Mouse (Mus musculus): ENCODE data around the gene Sema4b. TPM values are rescaled to one million over a fixed set of nuclear protein-coding genes. Genes with fewer than 3 reads are reported as not detected.
A peak's percentile ranks its signal among the peaks of the same experiment; 100 is the strongest.

Gene Sema4b
- polyA plus RNA-seq, 1 experiment from 2014 or later = 14.1 TPM

DNA sequence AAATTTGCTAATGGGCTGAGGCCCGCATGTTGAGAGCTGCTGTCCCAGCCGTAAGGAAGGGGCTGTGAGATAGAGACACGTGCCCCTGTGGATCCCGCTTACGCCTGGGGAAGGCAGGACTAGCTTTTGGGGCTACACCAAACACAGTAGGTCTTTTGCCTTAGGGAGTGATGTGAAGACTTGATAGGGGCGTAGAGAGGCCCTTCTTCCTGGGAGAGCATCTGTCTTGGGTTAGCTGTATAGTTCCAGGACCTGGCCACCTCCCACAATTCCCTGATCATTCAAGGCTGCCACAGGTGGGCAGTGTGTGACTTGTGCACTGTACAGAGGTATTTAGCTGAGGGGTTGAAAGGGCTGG lies 13.9 kb downstream of the Sema4b start:
- peak overlapping the region; percentile 92 for H3K4me2 ChIP-seq (replicated peaks)
- no peaks in the 10 kb centered on the region for H3K9me3 ChIP-seq
- peaks cover 63% of the 10 kb centered on the region for H3K4me1 ChIP-seq
- no peak overlapping the region for H3K27ac ChIP-seq
- WGBS = 66% methylated on average over 6 of the region's 6 CpGs
- no peak for ATAC-seq (ENCODE audit: low FRiP score, low read depth)
- peaks cover 5% of the 10 kb centered on the region; the same call in 1 of the 2 replicates for H3K36me3 ChIP-seq
- no peaks in the 10 kb centered on the region for H3K27me3 ChIP-seq
- 0 out of 2 replicates have a peak overlapping the region, but pooled peaks have one; percentile 35 for H3K9ac ChIP-seq
- H3K4me3 ChIP-seq = peak overlapping the region; percentile 75; the same call in 1 of the 2 replicates

DNA sequence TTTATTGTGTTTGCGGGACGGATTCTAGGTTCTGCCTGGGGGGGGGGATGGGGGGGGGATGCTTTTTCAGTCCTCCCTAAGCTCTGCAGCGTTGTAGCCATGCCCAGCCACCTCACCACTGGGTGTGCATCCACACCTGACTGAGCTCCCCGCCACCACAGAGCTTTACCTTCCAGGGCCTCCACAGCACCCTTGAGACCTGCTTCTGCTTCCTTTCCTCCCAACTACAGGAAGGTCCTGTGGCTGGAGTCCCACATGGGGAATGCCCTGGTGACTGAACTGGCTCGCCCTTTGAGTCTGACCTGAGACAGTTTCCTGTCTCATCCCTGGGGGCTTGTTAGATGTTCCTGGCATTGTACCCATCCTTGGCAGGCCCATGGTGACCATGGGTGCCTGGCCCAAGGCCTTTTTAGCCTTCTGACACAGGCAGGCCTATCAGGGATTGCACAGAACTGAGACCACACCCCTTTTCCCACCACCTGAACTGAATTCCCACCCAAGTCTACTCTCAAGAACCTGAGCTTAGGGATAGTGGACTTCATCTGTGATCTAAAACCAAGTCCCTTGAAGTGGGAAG lies 14.4 kb downstream of the Sema4b start:
- no peaks in the 10 kb centered on the region for H3K27me3 ChIP-seq
- WGBS = 48% methylated on average over 5 of the region's 5 CpGs
- ATAC-seq (ENCODE audit: low FRiP score, low read depth) = no peak
- peaks cover 5% of the 10 kb centered on the region; the same call in 1 of the 2 replicates for H3K36me3 ChIP-seq
- H3K4me1 ChIP-seq = peaks cover 68% of the 10 kb centered on the region
- no peak overlapping the region; the same call in 1 of the 2 replicates for H3K9ac ChIP-seq
- H3K9me3 ChIP-seq = no peaks in the 10 kb centered on the region
- H3K4me3 ChIP-seq = no peak overlapping the region
- H3K4me2 ChIP-seq (replicated peaks) = no peak overlapping the region; the same call in 1 of the 2 replicates
- H3K27ac ChIP-seq = no peak overlapping the region

DNA sequence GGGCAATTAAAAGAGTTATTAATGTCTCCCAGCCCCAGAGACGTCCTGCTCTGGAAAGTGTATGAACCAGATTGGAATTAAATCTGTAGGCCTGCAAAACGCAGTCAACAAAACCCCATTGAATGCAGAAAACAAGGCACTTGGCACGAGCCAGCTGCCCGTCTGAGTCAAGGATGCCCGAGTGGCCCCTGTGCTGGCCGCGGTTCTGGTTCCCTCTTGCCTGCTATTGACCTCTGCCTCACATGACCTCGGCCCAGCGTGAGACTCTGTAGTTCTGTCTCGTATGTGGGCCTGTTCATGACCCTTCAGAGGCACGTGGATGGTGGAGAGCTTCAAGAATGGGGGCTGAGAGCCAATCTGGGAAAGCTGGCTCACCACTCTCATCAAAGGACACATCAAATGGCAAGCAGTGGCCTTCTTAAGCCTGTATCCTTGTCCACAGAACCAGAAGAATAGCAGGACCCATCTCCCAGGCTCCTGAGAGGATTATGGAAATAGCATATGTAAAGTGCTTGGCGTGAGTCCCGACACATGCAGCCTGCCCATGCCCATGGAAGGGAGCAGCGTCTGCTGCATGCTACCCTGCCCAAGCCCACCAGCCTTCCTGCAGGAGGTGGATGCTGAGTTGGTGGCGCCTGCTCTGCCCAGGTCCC lies 15.4 kb downstream of the Sema4b start:
- no peaks in the 10 kb centered on the region for H3K27me3 ChIP-seq
- H3K4me1 ChIP-seq = peaks cover 75% of the 10 kb centered on the region
- peaks cover 5% of the 10 kb centered on the region; the same call in 1 of the 2 replicates for H3K36me3 ChIP-seq
- H3K4me3 ChIP-seq = no peak overlapping the region
- no peaks in the 10 kb centered on the region for H3K9me3 ChIP-seq
- H3K4me2 ChIP-seq (replicated peaks) = 0 out of 2 replicates have a peak overlapping the region, but pooled peaks have one; percentile 14
- H3K27ac ChIP-seq = peak overlapping the region; percentile 28; the same call in 1 of the 2 replicates
- no peak overlapping the region; the same call in 1 of the 2 replicates for H3K9ac ChIP-seq
- WGBS = 82% methylated on average over 15 of the region's 15 CpGs
- no peak for ATAC-seq (ENCODE audit: low FRiP score, low read depth)

DNA sequence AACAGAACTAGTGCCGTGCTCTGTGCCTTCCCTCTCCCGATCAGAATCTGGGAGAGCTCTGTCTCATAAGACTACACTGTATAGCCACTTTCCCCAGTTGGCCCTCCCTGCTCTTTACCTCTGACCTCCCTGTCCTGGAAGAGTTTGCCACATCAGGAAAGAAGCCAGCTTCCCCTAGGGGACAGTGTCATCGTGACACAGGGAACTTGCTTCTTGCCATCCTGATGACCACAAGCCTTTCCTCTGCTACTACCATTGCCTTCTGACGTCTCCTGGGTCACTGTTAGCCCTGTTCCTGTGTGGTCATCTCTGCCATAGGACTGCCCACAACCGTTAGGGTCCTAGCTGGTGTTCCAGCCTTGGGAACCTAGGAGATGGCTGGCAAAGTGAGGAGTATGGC lies 16.3 kb downstream of the Sema4b start:
- Histone ChIP-seq H3K9me3 (no peaks in the 10 kb centered on the region), H3K27me3 (no peaks in the 10 kb centered on the region), H3K4me2 (replicated peaks) (no peak overlapping the region), H3K36me3 (peaks cover 5% of the 10 kb centered on the region; the same call in 1 of the 2 replicates), H3K4me3 (no peak overlapping the region), H3K9ac (no peak overlapping the region), H3K4me1 (peaks cover 77% of the 10 kb centered on the region), H3K27ac (no peak overlapping the region)
- 82% methylated on average over 5 of the region's 5 CpGs for WGBS
- ATAC-seq (ENCODE audit: low FRiP score, low read depth) = no peak

DNA sequence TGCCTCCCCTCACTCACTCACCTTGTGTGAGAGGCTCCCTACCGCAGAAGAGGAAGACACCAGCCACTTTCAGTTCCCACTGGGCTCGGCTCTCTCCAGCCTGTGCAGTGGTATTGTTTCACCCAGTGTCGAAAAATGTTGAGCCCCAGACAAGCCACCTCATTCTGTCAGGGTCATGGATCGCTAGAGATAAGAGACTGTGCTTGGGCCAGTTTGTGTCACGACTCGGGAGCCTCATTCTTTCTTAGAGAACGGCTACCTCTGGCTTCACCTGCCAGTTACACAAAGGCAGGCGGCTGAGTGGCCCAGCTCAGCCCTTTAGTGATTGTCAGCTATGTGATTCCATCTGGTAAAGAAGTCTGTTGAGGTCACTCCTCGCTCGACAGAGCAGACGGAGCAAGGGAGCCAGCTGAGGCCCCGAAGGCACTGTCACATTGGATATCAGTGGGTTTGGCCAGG lies 17.0 kb downstream of the Sema4b start:
- Histone ChIP-seq H3K36me3 (peaks cover 5% of the 10 kb centered on the region; the same call in 1 of the 2 replicates), H3K4me2 (replicated peaks) (no peak overlapping the region), H3K9ac (no peak overlapping the region), H3K9me3 (no peaks in the 10 kb centered on the region), H3K4me3 (no peak overlapping the region), H3K27me3 (no peaks in the 10 kb centered on the region), H3K4me1 (peaks cover 83% of the 10 kb centered on the region), H3K27ac (no peak overlapping the region)
- 75% methylated on average over 12 of the region's 12 CpGs for WGBS
- ATAC-seq (ENCODE audit: low FRiP score, low read depth) = no peak

DNA sequence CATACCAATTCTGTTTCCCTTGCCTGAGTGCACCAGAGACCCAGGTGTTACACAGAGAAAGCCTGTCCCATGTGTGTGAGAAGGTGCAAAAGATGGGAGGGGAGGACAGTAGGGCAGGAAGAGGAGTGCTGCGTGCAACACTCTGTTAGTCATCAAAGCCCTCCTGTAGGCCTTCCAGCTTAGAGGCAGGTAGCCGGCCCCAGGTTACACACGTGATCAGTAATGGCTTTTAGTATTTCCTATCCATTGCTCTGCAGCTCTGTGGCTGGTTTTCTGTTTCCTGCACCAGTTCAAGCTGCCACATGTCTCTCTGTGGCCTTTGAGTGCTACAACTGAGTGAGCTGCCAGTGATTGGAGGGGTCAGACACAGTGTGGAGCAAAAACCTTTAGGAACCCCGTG lies 17.7 kb downstream of the Sema4b start:
- no peak overlapping the region for H3K9ac ChIP-seq
- no peak overlapping the region for H3K4me3 ChIP-seq
- no peak for ATAC-seq (ENCODE audit: low FRiP score, low read depth)
- 79% methylated on average over 4 of the region's 4 CpGs for WGBS
- H3K4me2 ChIP-seq (replicated peaks) = no peak overlapping the region
- no peaks in the 10 kb centered on the region for H3K9me3 ChIP-seq
- peaks cover 84% of the 10 kb centered on the region for H3K4me1 ChIP-seq
- H3K36me3 ChIP-seq = peaks cover 5% of the 10 kb centered on the region; the same call in 1 of the 2 replicates
- no peaks in the 10 kb centered on the region for H3K27me3 ChIP-seq
- H3K27ac ChIP-seq = no peak overlapping the region

DNA sequence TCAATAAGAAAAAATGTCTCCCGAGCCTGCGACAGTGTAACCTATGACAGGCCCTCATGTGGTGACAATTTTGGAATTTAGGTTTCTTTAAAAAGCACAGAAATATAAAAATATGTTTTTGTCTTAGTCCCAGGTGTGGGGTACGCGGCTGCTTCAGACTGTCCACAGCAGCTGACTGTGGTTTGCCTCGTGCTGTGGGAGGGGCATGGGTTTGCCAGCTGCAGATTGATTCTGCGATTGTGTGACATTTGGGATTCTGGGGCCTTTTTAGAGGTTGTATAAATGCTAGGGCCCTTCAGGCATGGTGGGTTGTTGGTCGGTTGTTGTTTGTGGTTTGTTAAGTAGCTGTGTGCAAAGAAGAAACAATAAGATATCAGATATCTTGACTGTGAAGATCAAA lies 18.3 kb downstream of the Sema4b start:
- Histone ChIP-seq H3K27me3 (no peaks in the 10 kb centered on the region), H3K9me3 (no peaks in the 10 kb centered on the region), H3K27ac (no peak overlapping the region), H3K36me3 (peaks cover 5% of the 10 kb centered on the region; the same call in 1 of the 2 replicates), H3K4me1 (peaks cover 83% of the 10 kb centered on the region), H3K4me2 (replicated peaks) (no peak overlapping the region), H3K9ac (no peak overlapping the region), H3K4me3 (no peak overlapping the region)
- 79% methylated on average over 7 of the region's 7 CpGs for WGBS
- no peak for ATAC-seq (ENCODE audit: low FRiP score, low read depth)

DNA sequence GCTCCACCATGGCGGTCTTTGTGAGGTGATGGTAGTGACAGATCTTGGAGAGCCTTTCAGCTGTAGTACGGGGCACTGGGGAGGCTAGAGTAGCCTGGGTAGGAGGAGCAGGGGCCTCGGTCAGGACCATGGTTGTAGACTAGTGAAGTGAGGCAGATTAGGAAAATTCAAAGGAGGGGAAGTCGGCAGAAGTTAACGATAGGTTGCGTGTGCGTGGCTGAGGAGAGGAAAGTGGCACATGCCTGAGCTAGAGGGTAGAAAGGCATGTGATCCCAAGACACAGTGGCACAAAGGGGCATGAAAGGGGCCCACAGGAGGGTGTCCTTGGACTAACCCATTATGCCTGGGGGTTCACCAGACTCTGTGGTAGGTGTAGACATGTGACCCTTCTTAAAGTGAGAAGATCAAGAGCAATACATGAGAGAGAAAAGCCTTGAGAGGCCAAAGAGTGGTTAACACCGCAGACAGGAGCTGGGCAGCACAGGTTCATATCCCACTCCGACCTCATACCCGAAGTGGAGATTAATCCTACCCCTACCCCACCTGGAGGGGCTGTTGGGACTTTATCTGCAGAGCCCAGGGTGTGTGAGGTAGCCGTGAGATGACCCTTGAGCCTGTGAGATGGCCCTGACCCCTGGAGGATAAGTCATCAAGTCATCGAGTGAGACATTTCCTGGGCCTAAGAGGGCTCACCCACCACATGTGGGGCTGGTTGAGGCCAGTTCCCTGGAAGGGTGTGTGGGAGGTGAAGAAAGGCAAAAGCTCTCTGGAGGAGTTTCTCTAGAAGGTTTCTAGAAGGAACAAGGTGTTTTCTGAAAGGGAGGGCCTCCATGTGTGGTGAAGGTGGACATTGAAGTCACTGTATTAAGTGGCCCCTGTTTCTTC lies 19.3 kb downstream of the Sema4b start:
- Histone ChIP-seq H3K4me2 (replicated peaks) (no peak overlapping the region), H3K4me3 (no peak overlapping the region), H3K9ac (0 out of 2 replicates have a peak overlapping the region, but pooled peaks have one; percentile 9), H3K27ac (no peak overlapping the region; the same call in 1 of the 2 replicates), H3K36me3 (peaks cover 5% of the 10 kb centered on the region; the same call in 1 of the 2 replicates), H3K27me3 (no peaks in the 10 kb centered on the region), H3K9me3 (no peaks in the 10 kb centered on the region), H3K4me1 (peaks cover 74% of the 10 kb centered on the region)
- ATAC-seq (ENCODE audit: low FRiP score, low read depth) = no peak
- 79% methylated on average over 12 of the region's 12 CpGs for WGBS

DNA sequence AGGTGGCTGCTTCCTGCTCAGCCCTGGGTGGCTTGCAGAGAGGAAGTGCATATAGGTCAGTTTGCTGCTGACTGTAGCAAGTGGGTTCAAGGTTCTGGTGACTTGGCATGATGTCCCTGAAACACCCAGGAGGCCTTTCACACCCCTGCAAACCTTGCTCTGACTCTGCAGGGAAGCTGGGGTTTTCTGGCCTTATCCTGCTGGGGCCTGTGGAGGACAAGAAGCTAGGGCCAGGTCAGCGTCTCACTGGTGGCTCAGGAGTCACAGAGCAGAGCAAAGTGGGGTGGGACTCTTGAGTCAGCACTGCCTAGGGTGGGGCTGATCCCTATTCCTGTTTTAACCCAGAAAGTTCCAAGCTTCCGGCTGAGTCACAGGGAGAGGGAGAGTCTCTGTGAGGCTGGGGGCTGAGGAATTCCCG lies 20.7 kb downstream of the Sema4b start:
- Histone ChIP-seq H3K4me1 (peaks cover 60% of the 10 kb centered on the region), H3K9ac (no peak overlapping the region), H3K4me3 (no peak overlapping the region), H3K27me3 (no peaks in the 10 kb centered on the region), H3K4me2 (replicated peaks) (no peak overlapping the region), H3K9me3 (no peaks in the 10 kb centered on the region), H3K27ac (peak overlapping the region; percentile 28; the same call in 1 of the 2 replicates), H3K36me3 (peaks cover under 1% of the 10 kb centered on the region; the same call in 1 of the 2 replicates)
- 72% methylated on average over 3 of the region's 3 CpGs for WGBS
- ATAC-seq (ENCODE audit: low FRiP score, low read depth) = no peak

DNA sequence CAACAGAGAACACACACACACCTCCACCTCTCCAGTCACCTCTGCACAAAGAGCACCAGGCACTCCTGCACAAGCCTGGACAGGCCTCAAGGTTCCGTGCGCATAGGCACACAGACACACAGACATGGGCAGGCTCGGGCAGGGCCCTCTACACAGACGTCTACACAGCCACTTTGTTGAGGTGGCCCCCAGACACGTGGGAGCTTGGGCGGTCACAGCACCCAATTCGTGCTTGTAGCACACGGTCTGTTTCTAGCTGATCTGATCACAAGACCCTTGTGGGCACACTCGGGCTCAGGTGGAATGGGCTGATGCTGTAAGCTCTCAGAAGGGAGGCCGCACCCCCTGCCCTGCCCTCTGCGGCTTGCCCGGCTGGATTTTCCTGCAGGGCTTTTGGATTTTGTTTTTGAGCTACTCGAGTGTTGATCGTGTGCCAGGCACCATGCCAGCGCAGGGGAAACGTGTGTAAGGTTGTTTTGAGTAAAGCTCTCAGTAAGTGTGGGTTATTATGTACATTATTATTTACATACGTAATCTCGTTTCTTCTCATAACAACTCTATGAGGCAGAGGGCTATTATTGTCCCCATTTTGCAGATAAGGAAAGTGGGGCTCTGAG lies 21.5 kb downstream of the Sema4b start:
- Histone ChIP-seq H3K27me3 (no peaks in the 10 kb centered on the region), H3K9me3 (no peaks in the 10 kb centered on the region), H3K36me3 (peaks cover 6% of the 10 kb centered on the region; the same call in 1 of the 2 replicates), H3K27ac (peak overlapping the region; percentile 7; the same call in 1 of the 2 replicates), H3K4me3 (no peak overlapping the region), H3K4me2 (replicated peaks) (no peak overlapping the region), H3K4me1 (peaks cover 55% of the 10 kb centered on the region), H3K9ac (no peak overlapping the region)
- ATAC-seq (ENCODE audit: low FRiP score, low read depth) = peak; percentile 22; the same call in 1 of the 2 replicates
- 75% methylated on average over 18 of the region's 18 CpGs for WGBS

DNA sequence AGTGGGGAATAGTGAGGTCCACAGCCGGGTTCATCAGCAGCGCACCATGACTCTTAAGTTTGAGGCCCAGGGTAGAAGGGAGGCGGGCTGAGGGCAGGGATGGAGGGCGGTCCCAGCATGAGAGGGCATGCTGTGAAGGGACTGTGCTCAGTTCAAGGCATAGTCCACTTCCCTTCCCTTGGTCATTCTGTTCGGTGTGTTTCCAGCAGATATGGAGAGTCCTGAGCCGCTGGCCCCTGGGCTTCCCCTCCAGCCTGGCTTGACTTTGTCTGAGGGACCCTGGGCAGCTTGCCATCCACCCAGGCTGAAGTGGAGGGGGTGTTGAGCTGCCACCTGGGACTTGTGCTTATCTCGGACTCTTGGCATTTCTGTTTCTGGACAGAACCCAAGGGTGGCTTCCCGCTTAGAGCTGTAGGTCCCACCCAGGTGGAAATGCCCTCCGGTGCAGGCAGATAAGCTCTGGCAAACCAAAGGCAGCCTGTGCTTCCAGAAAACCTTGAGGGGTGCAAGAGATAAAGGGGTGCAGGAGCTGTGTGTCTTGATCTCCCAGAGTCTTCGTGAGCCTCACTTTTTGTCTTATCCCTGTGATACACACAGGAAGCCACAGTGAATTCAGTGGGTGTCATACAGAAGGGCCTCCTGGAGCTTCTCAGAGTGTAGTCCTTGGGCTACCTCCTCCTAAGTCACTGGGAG lies 22.2 kb downstream of the Sema4b start:
- H3K9ac ChIP-seq = no peak overlapping the region
- ATAC-seq (ENCODE audit: low FRiP score, low read depth) = no peak
- no peak overlapping the region for H3K27ac ChIP-seq

More for the DNA sequence above, 22.2 kb downstream of the Sema4b start:
- Histone ChIP-seq H3K4me2 (replicated peaks) (no peak overlapping the region), H3K36me3 (peaks cover 13% of the 10 kb centered on the region), H3K9me3 (no peaks in the 10 kb centered on the region), H3K4me1 (peaks cover 50% of the 10 kb centered on the region), H3K27me3 (no peaks in the 10 kb centered on the region), H3K4me3 (no peak overlapping the region)
- 86% methylated on average over 10 of the region's 10 CpGs for WGBS
